Mouse (Mus musculus): ENCODE data around the gene Cdc16.

The Cdc16 gene

DNA sequence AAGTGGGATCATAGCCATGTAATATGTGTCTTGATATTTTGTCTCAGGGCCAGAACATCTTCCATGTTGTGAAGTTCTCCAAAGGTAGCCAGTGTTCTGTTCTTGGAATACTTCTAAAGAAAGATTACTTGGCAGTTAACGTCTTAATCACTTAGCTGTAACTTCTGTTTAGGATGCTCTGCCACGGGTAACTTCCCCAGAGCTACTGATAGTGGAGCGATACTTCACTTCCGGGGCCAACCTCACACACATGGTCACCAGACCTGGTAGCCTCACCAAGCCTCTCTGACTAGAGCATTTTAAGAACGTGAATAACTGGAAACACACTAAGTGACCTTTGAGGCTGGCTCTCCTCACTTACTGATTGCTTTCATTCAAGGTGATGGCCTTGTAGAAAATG, 42.1 kb downstream of the Cdc16 start:
- no peak for DNase-seq (ENCODE audit: low read depth)

DNA sequence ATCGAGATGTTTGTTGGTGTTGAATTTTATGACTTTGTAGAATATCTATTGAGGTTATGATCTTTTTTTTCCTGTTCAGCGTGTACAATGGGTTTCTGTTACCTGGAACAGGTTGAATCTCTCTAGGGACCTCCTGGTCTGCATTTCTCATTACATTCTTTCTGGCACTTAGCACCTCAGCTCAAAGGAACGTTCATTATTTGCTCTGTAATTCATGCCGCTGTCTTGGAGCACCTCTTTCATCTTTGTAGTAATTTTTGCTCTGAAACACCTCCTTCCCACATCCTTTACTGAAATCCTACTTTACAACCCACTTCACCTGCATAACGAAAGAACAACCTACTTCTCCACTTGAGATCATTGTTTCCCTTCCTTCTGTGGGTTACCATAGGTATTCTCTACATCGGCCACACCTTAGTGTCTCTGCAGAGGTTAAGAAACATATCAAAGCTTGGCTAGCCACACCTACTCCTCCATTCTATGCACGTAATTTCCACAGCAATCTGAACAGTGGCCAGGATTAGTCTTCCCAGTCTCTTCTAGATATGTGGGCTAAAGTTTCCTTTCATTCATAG, 71.2 kb downstream of the Cdc16 start:
- DNase-seq (ENCODE audit: low read depth) = no peak

Measured in induced T-regulatory cell, adult 2 months (primary cell).